Mouse (Mus musculus) ES-CJ7 (cell line): ENCODE measurements around the gene Gm21996.
"Not testable (repeated sequence)": the region's sequence is repeated elsewhere in the genome, so short reads cannot be mapped to it uniquely, and the experiment has no call there.

Experiments used
- DNase-seq: peaks from one replicate; pipeline ENCODE4 v3.0.0; 2011; ENCODE audit warnings: low read depth, low spot score

The Gm21996 gene

DNA sequence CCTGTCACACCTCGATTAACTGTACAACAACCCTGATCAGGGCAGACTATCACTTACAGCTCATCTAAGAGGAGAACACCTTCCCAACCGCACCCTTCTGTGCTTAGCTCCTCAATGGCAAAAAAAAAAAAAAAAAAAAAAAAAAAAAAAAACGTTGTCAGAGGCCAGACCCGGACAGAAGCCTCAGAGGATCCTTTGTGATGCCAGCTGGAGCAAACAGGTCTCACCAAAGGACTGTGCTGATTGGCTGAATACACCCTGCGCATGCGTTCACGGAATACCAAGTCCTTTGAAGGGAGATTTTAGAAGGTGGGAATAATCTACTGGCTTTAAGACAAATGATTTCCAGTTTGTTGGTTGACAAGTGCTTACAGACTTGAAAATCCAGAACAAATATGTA lies at the start of gene Gm21996:
Gm21996 (minus strand) TSS at position 101 of the 400 bp plus-strand sequence.
- DNase-seq = not testable (repeated sequence)
